Mouse (Mus musculus) MN1 (cell line): ENCODE results near the gene Sftpa1.

ENCODE experiments used
- DNase-seq: peaks from one replicate; pipeline ENCODE4 v3.0.0-alpha.2; 2016; ENCODE audit warnings: low spot score

The Sftpa1 gene

DNA sequence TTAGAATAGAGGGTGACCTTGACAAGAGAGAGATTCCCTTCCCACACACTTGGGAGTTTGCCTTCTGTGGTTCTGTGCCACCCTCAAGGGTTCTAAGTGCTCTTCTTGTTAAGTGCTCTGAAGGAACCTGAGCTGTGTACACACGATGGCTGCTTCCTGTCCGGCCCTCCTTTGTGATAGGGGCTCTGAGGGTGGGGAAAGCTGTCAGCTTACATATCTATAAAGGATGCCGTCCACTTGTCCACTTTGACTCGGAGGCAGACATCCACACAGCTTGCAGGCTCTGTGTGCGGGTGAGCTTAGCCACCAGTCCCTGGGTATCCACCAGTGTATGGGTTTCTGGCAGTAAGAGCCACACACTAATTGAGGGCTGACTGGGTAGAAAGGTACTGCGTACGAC lies at the start of gene Sftpa1:
Sftpa1 (plus strand) TSS at position 243 of the 400 bp plus-strand sequence.
- no peak for DNase-seq

- DNase-seq = no peak
Measured at GRCm38 (mm10) chr14:41082408-41082807, 49.2 kb upstream of the Sftpa1 start.

GRCm38 (mm10) chr14:41087509-41087908 lies 44.1 kb upstream of the Sftpa1 start:
- no peak for DNase-seq

- DNase-seq = no peak
Measured at GRCm38 (mm10) chr14:41090777-41091176, 40.8 kb upstream of the Sftpa1 start.

- no peak for DNase-seq
Measured at GRCm38 (mm10) chr14:41094114-41094513, 37.5 kb upstream of the Sftpa1 start.

- DNase-seq = no peak
Measured at GRCm38 (mm10) chr14:41096296-41096860, 35.2 kb upstream of the Sftpa1 start.

DNA sequence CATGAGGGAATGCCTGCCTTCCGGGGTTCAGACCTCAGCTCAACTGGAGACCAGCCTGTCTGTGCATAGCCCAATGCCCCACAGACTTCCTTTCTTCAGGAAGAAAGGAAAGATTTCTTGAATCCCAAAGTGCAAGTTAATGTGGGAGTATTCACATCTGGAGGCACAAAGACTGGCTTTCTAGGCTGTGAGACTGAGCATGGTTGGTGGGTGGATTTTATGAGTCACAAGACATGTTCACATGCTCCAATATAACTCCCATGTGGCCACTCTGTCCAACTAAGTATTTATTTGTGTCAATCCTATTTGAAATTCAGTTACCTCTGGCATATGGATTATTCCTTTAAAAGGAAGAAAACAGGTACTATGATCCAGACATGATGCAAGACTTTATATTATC lies 32.9 kb upstream of the Sftpa1 start:
- DNase-seq = no peak

DNA sequence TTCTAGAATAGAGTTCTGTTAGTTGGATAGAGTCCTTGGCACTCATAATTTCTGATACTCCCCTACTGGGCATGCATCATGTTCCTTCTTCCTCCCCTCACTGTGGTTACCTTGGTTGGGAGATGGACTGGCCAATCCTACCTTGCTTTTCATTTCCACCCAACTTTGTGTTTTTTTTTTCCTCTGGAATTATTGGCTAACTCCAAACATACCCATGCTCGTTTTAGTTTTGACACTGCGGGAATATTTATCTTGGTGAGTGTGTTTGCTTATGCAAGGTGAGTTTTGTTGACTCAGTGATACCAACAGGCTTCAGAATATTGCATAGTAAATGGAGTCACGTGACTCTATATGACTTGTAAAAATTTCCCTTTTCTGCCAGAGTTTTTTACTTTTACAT lies 30.9 kb upstream of the Sftpa1 start:
- no peak for DNase-seq

GRCm38 (mm10) chr14:41101242-41101641 lies 30.3 kb upstream of the Sftpa1 start:
- no peak for DNase-seq

DNA sequence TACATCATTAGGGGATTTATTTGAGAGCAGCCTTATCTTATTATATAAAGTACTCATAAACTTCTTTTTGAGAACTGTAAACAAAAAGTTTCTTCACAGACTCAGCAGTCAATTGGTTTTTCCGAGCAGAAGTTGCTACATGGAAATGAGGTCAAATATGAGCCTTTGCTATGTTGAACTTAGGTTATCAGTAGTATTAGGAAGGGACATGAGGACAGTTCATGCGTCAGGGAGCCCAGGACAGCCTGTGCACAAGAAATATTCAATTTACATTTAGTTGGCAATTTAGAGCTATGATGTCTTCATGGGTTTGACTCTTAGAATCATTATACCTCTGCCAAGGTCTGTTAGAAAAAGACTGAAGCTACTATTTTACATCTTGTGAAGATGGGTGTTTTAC lies 29.3 kb upstream of the Sftpa1 start:
- DNase-seq = no peak

DNA sequence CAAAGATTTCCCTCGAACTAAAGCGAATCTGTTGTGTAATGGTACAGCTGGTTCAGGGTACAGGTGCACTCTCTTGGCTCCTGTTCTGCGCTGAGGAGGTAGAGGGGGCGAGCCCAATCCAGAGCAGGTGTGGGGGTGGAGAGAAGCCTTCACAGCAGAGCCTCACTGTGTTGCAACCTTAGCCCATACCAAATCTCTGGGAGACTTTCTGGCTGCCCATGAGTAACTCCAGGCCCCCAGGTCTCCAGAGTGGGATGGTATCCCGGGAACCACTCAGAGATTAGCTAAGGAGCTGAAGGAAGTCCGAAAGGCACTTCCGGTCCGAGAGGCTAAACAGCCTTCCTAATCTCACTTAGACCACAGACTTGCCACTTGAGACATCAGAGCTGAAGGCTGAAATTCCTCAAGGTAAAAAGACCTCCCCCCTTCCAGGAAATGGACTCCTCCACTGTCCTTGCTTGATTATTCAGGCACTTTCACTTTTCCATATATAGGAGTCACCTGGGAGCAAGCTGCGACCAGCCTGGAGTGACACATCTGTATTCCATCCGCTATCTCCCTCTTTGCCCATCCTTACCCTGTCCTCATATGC lies 26.6 kb upstream of the Sftpa1 start, which contains the start of gene Mat1a:
Mat1a (plus strand) TSS at position 183 of the 592 bp plus-strand sequence.
- DNase-seq = no peak

DNA sequence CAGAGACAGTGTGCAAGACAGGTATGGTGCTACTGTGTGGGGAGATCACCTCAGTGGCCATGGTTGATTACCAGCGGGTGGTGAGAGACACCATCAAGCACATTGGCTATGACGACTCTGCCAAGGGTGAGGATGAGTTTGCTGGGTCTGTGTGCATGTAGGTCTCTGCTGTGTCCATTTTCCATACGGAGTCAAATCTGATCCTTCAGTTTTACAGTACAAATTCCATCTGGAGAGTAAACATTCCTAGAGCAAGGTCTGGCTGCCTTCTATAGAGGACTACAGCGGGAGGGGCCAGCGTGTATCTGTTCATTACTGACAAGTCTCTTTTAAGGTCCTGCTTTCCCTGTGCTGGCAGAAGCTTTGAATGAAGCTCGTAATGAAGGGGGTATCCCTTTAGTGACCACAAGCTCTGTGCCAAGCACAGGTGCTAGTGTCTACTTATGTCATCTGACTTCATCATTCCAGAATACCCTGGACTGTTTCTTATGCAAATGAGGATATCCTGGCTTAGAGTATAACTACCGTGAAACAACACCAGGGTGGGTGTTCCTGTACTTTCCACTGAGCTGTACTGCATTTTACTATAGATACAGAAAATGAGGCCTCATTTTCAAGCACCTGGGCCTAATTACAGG lies 20.4 kb upstream of the Sftpa1 start:
- no peak for DNase-seq

DNA sequence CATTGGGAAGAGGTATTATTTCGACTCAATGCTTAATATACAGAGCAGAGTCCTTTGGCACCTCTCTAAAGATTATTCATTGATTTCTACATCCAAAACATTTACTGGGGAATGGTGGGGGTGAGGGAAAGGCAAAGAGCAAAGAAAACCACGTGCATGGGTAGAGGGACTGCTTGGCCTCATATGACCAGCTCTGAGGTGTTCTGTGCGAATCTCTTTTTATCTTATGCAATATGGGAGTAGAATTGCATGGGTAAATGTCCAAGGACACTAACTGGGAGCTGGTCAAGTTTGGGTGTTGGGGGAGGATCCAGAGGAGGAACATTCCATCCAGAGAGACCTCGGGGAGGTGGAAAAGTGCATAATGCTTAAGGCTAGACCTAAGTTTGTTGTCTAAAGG lies 18.6 kb upstream of the Sftpa1 start:
- no peak for DNase-seq

DNA sequence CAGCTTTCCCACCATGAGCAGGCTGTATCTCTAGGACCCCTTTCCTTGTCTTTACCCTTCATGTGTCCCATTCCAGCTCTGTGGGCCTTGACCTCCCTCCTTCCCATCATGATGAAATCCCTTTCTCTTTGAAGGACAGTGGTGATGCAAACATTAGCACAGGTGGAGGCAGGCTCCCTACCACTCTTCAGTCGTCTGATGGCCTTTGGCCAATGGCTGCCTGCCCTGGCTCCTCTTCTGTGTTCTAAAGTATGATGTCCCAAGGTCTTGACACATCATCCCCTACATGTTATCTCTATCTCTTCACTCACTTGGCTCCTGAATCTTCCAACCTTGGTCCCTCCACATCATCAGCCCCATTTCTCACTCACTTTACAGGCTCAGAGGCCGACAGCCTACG lies 15.3 kb upstream of the Sftpa1 start:
- no peak for DNase-seq

GRCm38 (mm10) chr14:41124683-41125082 lies 6.9 kb upstream of the Sftpa1 start:
- no peak for DNase-seq

GRCm38 (mm10) chr14:41127997-41128396 lies 3.6 kb upstream of the Sftpa1 start:
- no peak for DNase-seq

DNA sequence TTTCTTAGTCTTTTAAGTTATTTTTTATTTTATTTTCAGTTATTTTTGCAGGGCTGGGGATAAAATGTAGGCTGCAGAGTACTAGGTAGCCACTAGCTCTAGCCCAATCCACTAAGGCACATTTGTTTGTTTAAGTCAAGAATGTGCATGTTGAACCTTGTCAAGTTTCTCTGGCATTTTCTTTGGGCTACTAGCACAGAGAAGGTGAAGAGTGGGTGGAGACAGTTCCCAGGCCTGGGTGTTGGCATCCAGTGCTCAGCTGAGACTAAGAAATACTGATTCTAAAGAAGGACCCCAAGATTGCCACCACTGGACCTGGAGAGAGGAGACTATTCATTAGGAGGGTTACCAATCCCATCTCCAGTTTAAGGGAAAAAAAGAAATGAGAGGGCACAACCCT lies 5.4 kb downstream of the Sftpa1 start:
- no peak for DNase-seq

DNA sequence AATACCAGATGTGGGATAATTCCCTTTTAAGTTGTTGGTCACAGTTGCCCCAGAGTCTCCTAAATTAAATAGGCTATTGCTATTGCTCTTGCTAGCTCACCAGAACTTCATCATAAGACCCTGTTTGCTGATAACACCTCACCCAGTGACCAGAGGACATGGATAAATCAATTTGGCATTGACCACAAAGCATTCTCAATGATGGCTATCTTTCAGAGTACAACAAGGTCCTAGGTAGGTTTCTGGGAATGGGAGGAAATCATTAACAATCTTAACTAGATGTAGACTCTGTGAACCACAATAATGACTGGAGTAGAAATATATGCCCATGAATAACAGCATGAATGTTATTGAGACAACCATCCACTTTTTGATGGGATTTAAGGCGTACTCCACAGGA lies 9.1 kb downstream of the Sftpa1 start:
- no peak for DNase-seq

DNA sequence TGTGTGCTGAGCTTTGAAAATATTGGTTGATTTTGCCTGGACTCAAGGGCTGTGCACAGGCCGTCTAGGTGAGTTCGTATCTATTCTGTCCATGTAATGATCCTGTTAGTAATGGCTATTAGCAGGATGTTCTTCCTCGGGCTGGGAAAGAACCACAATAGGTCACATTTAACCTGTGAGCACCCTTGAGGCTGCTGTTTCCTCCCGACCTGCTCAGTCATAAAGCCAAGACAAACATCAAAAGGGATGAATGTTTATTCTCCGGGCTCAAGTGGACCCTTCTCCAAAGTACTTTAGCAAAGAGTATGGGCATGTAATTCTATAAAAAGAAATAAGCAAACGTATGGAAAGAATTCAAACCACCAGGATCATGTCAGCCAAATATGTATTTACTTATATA lies 14.5 kb downstream of the Sftpa1 start:
- DNase-seq = no peak

GRCm38 (mm10) chr14:41146922-41147321 lies 15.3 kb downstream of the Sftpa1 start:
- DNase-seq = no peak

GRCm38 (mm10) chr14:41147356-41147755 lies 15.8 kb downstream of the Sftpa1 start:
- no peak for DNase-seq

DNA sequence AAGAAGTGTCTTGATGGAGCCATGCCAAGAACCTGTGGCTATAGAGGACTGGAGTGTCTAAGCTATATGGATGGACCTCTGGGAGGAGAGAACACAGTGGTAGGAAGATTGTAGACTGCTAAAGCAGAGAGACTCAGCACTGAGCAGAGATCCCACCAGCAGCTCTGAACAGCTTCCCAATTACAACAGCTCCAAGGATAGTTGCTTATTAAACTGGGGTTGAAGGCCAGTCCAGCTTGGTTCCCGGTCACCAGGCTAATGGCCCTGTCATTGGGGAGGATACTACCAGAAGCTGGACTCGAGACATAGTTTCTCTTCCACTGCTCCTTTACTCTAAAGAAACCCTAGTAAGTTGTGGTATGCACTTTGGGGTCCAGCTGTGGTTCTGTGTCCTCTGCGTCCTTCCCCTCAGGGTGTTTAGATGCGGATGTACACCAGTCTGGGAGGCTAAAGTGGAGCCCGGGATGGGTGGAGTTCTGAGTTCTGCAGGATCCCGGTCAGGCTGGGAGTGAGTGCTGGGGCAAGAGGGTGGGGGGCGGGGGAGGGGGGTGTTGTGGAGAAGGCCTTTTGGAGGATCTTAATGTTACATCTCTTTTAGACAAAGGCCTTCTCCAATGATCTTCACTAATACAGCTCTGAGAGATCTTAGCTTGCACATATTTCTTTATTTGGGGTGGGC lies 19.8 kb downstream of the Sftpa1 start, which contains the start of gene Mbl1:
Mbl1 (plus strand) TSS at position 239 of the 679 bp plus-strand sequence.
- DNase-seq = no peak

GRCm38 (mm10) chr14:41160076-41160475 lies 28.5 kb downstream of the Sftpa1 start:
- DNase-seq = no peak
